Comparison of ENCODE assay signal across 23 mouse cellular contexts in the genomic region with DNA sequence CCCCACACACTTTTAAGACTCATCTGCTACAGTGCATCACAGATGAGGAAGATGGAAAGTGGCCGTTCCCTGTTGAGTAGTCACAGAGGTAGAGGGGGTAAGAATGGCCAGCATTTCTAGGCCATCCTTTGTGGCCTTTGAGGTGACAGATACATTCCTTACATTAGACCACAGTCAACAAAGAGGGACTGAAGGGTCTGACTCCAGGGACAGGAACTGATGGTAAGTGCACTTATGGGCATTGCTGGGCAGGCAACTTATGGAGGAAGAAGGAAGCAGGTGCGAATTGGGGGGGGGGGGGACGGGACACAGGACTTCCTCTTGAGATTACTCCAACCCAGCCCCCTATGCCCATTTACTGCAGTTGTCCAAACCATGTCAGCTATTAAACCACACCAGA.
"Had no signal": no experiment of that assay in that cellular context is flagged by ENCODE, and none has a peak within 500 bp of the region (broad histone marks: within the 10 kb centered on the region; RNA-seq: fewer than 3 reads in every experiment).

No protein-coding gene starts in this region.

- DNase-seq: kidney, adult 9 months; kidney, postnatal 14 days; kidney, postnatal 4 days; left cerebral cortex, postnatal 4 days; lung, adult 18-20 months; lung, postnatal 10 days; lung, postnatal 36 days; midbrain, embryonic 14.5 days; right cerebral cortex, adult 18-20 months; right cerebral cortex, postnatal 14 days; right cerebral cortex, postnatal 4 days; thymus, adult 2 months; thymus, postnatal 14 days; thymus, postnatal 4 days had no signal

- ATAC-seq: liver, embryonic 12.5 days had no signal

- H3K36me3 ChIP-seq: limb, embryonic 12.5 days; limb, embryonic 15.5 days; liver, embryonic 15.5 days; lung, embryonic 15.5 days; neural tube, embryonic 15.5 days had no signal

- H3K9me3 ChIP-seq: limb, embryonic 15.5 days; liver, embryonic 12.5 days; liver, embryonic 15.5 days; lung, embryonic 15.5 days; neural tube, embryonic 12.5 days; neural tube, embryonic 15.5 days had no signal

- H3K4me2 ChIP-seq: limb, embryonic 12.5 days; limb, embryonic 15.5 days; liver, embryonic 12.5 days; liver, embryonic 15.5 days; lung, embryonic 15.5 days; midbrain, embryonic 11.5 days; neural tube, embryonic 12.5 days; neural tube, embryonic 15.5 days had no signal

- H3K9ac ChIP-seq: limb, embryonic 12.5 days; limb, embryonic 15.5 days; liver, embryonic 12.5 days; liver, embryonic 15.5 days; lung, embryonic 15.5 days; neural tube, embryonic 12.5 days; neural tube, embryonic 15.5 days had no signal

- H3K27me3 ChIP-seq: limb, embryonic 12.5 days; limb, embryonic 15.5 days; liver, embryonic 12.5 days; liver, embryonic 15.5 days; lung, embryonic 15.5 days; neural tube, embryonic 12.5 days; neural tube, embryonic 15.5 days had no signal

- H3K4me3 ChIP-seq: limb, embryonic 12.5 days; limb, embryonic 15.5 days; liver, embryonic 12.5 days; liver, embryonic 15.5 days; lung, embryonic 15.5 days; neural tube, embryonic 12.5 days; neural tube, embryonic 15.5 days had no signal

- H3K4me1 ChIP-seq: neural tube, embryonic 12.5 days had no signal

- H3K27ac ChIP-seq: limb, embryonic 15.5 days; liver, embryonic 12.5 days; liver, embryonic 15.5 days; neural tube, embryonic 12.5 days; neural tube, embryonic 15.5 days; stomach, postnatal 0 days had no signal
